Mouse (Mus musculus): ENCODE measurements around the gene Cdca8. TPM values are rescaled to one million over a fixed set of nuclear protein-coding genes. Genes with fewer than 3 reads are reported as not detected.

Cdca8 gene
- polyA plus RNA-seq, 1 experiment from 2014 or later: 122 TPM

Other genes with a start within 250 kb of the Cdca8 start
- gene Utp11, start 245.7 kb downstream of the Cdca8 start, polyA plus RNA-seq (2015; fragmentation: Nextera tagmentation; extraction: Ambion mirVana): 40.3 and 49.2 TPM in 2 replicates
- gene Fhl3, start 238.6 kb downstream of the Cdca8 start, polyA plus RNA-seq (2015; fragmentation: Nextera tagmentation; extraction: Ambion mirVana): 3.8 and 5.0 TPM in 2 replicates
- gene Sf3a3, start 224.5 kb downstream of the Cdca8 start, polyA plus RNA-seq (2015; fragmentation: Nextera tagmentation; extraction: Ambion mirVana): 77.7 and 95.1 TPM in 2 replicates
- gene Inpp5b, start 197.5 kb downstream of the Cdca8 start, polyA plus RNA-seq (2015; fragmentation: Nextera tagmentation; extraction: Ambion mirVana): 16.3 and 16.8 TPM in 2 replicates
- gene Mtf1, start 137.2 kb downstream of the Cdca8 start, polyA plus RNA-seq (2015; fragmentation: Nextera tagmentation; extraction: Ambion mirVana): 11.5 and 13.0 TPM in 2 replicates
- gene Yrdc, start 88.6 kb downstream of the Cdca8 start, polyA plus RNA-seq (2015; fragmentation: Nextera tagmentation; extraction: Ambion mirVana): 22.3 and 22.6 TPM in 2 replicates
- gene 1110065P20Rik, start 88.1 kb downstream of the Cdca8 start, polyA plus RNA-seq (2015; fragmentation: Nextera tagmentation; extraction: Ambion mirVana): 40.0 and 40.8 TPM in 2 replicates
- gene Maneal, start 77.1 kb downstream of the Cdca8 start, polyA plus RNA-seq (2015; fragmentation: Nextera tagmentation; extraction: Ambion mirVana): 0.07 and 0.29 TPM in 2 replicates
- gene Epha10, start 58.4 kb downstream of the Cdca8 start, polyA plus RNA-seq (2015; fragmentation: Nextera tagmentation; extraction: Ambion mirVana): 0.03 TPM in 1 of 2 replicates, not detected in the other
- gene 9930104L06Rik, start 2.3 kb downstream of the Cdca8 start, polyA plus RNA-seq (2015; fragmentation: Nextera tagmentation; extraction: Ambion mirVana): 8.8 and 10.3 TPM in 2 replicates
- gene Rspo1, start 47.1 kb upstream of the Cdca8 start, polyA plus RNA-seq (2015; fragmentation: Nextera tagmentation; extraction: Ambion mirVana): 5.5 and 5.9 TPM in 2 replicates
- gene Gnl2, start 77.3 kb upstream of the Cdca8 start, polyA plus RNA-seq (2015; fragmentation: Nextera tagmentation; extraction: Ambion mirVana): 59.7 and 66.2 TPM in 2 replicates
- 0.63 and 0.92 TPM in 2 replicates for gene Dnali1, start 126.4 kb upstream of the Cdca8 start, polyA plus RNA-seq (2015; fragmentation: Nextera tagmentation; extraction: Ambion mirVana)
- 18.5 and 19.0 TPM in 2 replicates for gene Snip1, start 127.4 kb upstream of the Cdca8 start, polyA plus RNA-seq (2015; fragmentation: Nextera tagmentation; extraction: Ambion mirVana)
- 37.0 and 40.5 TPM in 2 replicates for gene Meaf6, start 145.8 kb upstream of the Cdca8 start, polyA plus RNA-seq (2015; fragmentation: Nextera tagmentation; extraction: Ambion mirVana)
- 0.69 and 1.6 TPM in 2 replicates for gene Zc3h12a, start 188.5 kb upstream of the Cdca8 start, polyA plus RNA-seq (2015; fragmentation: Nextera tagmentation; extraction: Ambion mirVana)